Mouse (Mus musculus): ENCODE measurements around the gene Wipf1.

The Wipf1 gene

DNA sequence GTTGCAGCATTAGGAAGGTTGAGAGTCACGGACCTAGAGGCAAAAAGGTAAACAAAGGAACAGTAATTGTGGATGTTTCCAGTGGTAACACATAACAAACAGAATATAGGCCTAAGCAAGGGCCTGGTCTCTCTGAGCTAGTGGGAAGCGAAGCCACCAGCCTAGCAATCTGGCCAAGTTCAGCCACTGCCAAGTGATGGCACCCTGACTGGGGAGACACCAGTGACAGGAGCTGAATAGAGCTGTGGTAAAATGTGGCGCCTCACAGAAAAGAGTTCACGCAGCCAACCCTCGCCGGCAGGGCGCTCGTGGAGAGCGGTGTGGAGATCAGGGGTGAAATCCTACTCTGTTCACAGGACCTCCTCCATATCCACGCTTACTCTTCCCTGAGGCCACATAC, 63.1 kb downstream of the Wipf1 start:
- DNase-seq: no peak

DNA sequence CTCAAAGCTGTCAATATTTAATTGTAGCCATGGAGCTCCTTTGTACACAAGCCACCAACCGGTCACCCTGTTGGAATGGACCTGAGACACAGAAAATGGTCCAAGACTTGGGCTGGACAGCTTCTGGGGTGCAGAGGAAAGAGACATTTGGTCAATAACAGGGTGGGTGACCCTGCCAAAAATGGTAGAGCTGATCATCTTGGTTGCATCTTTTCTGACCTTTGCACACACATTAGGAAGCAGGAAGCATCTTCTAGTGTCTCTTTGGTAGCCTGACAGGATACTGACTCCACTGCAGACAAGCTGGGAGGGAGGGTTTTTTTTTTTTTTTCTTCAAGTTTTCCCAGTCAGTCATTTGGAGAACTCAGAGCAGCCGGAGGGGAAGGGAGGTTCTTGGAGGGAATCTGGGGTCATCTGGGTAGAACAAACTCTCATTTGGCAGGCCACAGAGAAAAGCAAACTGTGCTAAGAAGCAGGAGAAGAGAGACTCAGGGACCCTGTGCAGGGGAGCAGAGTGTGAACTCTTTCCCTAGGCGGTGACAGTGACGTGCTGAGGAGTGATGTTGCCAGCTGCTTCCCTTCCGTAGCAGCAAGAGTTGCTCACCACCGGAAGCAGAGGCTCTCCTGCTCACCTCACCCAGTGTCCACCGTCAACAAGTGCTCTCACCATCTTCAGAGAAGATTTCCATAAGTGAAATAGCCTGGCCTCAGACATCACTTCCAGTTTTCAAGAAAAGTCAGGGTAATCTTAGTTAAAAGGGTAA, 65.9 kb downstream of the Wipf1 start:
- DNase-seq: peak; percentile 96

DNA sequence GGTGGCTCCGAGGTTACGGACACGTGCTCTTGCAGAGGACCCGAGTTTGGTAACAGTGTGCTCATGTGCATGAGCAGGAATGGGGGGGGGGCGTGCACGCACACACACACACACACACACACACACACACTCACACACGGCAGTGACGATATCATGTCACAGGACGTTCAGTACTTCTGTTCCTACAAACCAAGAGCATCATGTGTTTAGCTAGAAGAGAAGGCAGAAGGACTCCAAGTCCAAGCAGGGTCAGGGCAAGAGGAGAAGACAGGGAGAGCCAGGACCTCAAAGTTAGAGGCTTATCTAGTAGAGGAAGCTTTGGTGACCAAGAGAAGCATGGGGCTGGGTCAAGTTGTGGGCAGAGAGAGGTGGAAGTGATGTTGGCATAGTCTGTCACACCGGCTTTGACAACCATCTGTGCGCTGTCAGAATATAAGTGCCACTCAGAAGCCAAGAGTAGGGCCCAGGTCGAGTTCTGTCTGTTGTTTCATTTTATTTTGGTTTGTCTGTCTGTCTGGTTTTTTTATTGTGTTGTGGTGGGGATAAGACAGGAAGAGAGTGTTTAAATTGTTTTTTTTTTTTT, 66.7 kb downstream of the Wipf1 start:
- DNase-seq: peak; percentile 94

DNA sequence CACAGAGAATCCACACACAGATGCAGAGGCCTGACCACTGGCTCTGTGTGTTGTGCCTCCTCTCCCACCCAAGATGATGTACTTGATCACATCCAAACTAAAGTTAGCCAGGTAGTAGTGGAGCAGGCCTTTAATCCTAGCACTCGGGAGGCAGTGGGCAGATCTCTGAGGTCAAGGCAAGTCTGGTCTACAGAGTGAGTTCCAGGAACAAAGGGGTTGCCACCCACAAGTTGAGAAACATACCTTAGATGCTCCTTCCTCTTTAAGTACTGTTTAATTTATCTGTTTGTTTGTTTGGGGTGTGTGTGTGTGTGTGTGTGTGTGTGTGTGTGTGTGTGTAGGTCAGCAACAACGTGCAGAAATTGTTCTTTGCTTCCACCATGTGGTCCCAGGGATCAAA, 67.3 kb downstream of the Wipf1 start:
- DNase-seq: no peak

DNA sequence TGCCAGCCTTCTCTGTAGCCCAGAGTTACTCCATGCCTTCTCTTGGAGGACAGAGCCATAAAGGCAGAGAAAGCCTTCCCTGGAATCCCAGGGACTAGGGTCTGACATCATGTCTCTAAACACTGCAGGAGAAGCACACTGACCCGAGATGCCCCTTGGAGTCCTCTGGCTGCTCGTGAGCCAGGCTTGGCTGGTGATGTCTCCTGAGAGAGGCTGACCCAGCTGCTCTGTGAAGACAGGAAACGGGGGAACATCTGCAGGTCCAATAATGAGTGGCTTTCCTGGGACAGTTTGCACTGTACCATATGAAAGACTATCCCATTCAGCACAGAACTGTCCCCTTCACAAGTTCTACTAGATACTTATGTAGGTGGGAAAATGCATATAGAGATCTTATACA, 69.4 kb downstream of the Wipf1 start:
- DNase-seq: peak; percentile 96

DNA sequence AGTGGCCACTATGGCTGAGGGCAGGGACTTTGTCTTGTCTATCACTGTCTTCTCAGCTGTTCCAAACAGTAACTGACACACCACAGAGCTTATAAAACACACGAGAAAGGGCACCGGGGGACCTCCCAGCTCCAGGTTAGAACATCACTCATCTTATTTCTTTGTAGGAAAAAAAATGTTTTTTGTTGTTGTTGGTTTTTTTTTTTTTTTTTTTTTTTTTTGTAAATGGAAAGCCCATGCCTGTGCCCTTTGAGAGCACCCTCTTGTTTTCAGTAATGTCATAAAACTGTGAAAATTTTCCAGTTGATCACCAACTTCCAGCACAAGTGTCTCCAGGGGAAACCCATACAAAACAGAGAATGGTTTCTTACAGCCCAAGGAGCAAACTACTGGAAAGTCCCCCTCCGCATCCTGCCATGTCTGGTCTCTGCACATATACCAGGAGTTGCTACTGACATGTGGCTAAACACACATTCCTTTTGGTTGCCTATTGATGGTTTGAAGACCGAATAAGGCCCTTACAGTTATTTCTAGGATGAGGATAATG, 69.9 kb downstream of the Wipf1 start:
- no peak for DNase-seq

DNA sequence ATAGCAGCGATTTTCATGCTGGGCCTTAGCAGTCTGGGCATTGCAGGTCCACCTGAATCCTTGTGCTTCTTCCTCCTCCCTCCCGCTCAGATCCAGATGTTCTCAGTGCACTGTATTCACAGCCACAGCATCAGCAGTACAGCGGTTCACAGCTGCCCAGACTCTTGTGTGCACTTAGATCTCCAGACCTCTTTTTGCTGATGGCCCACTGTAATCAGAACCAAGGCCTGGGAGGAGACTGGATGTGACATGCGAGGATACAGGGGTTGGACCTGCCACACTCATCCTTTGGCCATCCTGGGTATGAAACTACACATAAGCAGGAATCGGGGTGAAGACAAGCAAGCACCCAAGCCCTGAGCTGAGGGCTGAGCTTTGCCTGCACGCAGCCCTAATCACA, 72.6 kb downstream of the Wipf1 start:
- peak; percentile 85 for DNase-seq

DNA sequence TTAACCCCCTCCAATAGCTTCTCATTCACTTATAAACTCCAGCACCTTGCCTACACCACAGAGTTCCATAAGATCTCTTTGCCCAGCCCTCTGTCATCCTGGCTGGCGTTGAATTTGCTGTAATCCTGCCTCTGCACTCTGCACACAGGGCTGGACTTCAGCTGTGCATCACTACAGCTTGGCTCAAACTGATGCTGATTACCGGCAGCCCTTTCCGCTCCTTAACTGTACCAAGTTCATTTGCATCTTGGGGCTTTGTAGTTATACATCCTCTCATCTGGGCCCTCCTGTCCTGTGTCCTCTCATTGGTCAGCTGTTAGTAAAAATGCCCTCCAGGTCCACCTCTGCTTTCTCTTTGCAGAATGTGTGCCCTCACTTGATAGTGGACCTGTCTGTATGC, 73.4 kb downstream of the Wipf1 start:
- DNase-seq: peak; percentile 79

DNA sequence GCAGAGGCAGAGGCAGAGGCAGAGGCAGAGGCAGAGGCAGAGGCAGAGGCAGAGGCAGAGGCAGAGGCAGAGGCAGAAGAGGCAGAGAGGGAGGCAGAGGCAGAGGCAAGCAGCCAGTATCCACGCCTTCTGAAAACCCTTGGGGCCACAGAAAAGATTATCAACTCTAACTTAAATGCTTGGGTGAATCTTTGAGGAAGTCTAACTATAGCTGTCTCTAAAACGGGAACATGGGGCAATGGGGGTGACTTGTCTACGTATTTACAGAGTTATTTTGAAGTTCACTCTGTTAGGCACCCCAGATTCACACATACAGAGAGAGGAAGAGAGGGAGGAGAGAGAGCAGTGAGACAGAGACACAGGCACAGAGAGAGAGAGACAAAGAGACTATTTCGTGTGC, 74.0 kb downstream of the Wipf1 start:
- peak; percentile 91 for DNase-seq

DNA sequence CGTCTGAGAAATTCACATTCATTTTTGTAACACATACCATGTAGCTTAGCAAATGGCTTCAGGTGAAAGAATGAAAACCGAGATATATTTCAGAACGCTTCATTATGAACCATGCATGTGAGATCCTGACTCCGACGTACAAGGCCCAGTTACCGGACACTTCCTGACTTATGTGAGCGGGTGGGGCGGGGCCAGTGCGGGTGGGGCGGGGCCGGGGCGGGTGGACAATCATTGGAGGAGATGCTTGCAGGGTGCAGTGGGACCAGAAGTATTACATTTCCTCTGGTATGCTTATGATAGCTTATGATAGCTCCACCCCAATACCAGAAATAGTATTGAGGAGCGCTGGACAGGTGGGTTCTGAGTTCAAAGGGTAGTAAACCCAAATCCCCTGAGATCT, 74.9 kb downstream of the Wipf1 start:
- DNase-seq: no peak

DNA sequence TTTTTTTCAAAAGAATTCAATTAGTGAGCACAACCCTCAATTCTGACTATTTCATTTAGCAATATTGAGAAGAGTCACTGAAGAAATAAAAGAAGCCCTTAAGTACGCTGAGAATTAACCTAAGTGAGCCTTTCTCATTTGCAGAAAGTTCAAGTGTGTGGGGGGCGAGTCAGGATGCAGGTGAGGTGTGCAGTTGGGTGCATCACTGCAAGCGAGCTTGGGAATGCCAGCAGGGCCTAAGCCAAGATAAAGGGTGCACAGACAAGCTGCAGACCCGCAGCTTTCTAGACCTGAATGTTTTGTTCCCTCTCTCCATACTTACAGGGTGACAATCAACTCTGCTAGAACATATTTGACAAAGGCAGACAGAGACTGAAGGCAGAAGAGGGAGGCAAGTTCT, 75.3 kb downstream of the Wipf1 start:
- DNase-seq: peak; percentile 39

DNA sequence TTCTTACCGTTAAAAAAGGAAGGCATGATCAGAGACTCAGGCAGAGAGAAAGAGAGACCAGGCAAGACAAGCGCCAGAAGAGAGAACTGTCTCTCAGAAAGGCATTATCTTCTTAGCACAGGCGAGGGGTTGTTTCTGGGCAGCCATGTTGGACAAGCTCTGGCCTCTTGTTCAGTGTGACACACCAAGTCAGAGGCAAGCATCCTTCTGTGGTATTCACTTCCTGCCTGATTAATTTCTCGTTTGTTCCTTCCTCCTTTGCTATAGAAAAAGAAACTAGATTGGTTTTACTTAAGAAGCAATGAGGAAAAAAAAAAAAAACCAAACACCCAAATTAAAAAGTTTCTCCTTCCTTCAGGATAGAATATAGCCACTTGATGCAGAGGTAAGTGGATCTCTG, 75.8 kb downstream of the Wipf1 start:
- peak; percentile 91 for DNase-seq

DNA sequence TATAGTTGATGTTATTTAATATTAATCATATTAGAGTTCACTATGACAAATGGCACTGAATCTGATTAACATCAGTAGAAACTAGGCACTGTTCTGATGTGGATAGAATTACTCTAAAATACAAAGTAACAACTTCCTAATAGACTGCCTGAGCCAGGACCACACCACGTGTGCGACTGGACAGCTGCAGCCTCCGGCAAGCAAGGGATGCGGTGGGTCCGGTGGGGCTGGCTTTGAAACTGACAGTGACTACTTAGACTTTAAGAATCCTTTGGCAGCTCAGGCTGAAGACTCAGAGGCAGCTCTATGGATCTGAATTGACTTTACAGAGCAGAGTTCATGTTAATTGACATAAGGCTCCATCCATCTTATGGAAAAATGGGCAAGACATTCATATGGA, 76.4 kb downstream of the Wipf1 start:
- DNase-seq: peak; percentile 83

DNA sequence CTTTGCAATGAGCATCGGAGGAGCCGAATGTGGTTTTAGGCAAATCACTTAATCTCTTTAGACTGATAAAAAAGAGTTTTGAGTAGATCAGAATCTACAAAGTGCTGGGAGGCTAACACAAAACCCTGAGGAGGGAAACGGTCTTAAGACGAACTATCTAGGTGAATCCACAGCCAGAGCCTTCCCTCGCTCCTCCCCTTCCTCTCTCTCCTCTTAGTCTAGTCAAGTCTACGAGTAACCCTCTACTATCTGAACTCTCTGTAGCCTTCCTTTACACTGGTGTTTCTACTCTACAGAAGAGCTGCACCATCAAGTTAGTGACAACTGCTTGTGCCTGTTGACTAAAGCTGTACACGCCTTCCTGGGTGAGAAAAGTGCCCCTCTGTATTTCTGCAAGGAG, 77.0 kb downstream of the Wipf1 start:
- peak; percentile 50 for DNase-seq

DNA sequence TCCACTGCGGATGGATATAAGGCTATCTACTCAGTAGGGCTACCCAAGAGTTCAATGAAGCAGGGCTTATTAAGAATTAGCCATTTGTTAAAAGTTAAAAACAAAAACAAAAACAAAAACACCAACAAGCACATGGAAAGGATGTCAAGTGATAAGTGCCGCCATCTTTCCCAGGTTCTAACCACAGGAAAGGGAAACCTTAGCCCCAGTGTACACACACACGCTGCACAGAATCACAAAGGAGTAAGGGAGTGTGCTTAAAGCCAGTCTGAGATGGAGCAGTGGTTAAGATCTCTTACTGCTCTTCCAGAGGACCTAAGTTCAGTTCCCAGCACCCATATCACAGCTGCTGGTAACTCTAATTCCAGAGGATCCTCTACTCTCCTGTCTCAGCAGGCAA, 78.0 kb downstream of the Wipf1 start:
- DNase-seq: peak; percentile 30

DNA sequence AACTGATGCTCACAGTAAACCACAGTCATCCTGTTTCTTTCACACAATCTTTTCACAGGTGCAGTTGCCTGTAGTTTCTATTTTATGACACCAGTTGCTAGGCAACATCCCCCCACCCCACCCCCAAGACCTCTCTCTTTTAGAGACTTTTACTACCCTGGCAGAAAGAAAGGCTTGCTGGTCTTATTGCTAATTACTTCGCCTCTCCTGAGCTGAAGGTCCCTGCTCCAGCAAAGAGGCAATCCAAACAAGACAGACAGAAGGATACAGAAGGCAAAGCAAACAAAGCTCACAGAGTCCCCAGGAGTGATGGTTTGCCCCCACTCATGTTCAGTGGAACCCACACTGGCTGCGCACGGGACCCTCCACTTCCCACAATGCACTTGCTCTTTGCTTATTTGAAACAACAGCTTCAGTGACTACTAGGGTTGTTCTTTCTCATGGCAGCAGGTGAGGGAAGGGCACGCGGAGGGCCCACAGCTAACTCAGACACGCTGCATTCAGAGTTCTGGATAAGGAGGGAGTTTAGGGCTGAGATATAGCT, 79.3 kb downstream of the Wipf1 start:
- DNase-seq: peak; percentile 86

DNA sequence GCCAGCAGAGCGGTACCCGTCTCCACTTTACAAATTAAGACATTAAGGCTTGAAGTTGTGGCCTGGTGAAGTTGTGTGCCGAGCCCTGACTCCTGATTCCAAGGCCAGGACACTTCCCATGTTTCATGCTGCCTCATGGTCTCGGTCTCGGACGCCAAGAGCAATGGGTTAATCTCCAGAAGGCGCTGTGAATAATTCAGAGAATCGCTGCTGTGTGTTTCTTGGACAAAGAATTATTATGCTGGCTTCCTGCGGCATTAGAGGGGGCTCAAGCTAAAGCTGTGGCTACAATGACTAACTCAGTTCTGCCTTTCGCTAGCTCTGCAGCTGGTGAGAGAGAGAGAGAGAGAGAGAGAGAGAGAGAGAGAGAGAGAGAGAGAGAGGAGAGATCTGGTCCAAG, 85.5 kb downstream of the Wipf1 start:
- peak; percentile 58 for DNase-seq

DNA sequence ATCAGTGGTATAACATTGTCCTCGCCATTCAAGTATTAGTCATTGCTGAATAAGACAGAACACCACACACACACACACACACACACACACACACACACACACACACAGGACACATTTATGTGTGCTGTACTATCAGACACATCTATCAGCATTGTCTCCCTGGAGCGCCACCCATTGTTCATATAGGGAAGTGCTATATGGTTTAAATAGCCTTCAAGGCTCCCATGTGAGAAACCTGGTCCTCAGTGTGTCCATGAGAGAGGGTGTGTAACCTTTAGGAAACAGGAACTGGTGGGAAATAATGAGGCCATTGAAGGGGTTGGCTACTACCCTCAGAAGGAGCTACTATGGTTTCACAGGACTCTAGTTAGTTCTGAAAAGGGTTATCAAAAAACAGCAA, 87.5 kb downstream of the Wipf1 start:
- peak; percentile 34 for DNase-seq

DNA sequence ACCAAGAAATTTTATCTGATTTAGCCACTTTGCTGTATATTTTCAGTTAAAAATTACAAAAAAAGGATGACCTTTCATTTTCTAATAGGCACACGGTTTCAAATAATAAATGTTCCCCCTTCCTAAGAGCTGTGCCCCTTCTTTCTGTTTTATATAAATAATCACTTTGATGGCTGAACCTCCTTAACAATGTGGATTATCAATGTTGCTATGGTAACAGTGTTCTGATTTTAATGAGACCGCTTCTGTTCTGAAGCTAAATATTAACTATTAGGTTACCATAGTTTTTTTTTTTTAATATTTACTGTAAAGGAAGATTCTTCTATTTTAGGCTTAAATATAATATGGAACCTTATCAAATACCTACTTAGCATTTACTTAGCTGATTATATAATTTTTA, 89.2 kb downstream of the Wipf1 start:
- DNase-seq: no peak

DNA sequence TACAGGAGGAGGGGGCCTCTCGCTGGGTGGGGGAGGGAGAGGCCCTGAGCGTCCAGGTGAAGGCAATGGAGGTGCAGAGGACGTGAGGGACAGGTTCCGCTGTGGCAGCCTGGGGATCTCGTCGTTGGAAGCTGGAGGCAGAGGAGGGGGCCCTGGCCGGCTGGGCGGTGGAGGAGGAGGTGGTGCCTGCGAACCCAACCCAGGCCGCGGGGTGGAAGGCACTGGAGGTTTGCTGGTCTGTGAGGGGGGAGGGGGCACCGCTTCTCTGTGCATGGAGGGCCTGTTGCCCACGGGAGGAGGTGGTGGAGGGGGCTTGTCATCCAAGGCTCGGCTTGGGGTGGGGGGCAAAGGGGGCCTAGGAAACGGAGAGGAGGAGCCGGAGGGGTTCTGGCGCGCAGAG, 92.6 kb downstream of the Wipf1 start:
- DNase-seq: peak; percentile 91

DNA sequence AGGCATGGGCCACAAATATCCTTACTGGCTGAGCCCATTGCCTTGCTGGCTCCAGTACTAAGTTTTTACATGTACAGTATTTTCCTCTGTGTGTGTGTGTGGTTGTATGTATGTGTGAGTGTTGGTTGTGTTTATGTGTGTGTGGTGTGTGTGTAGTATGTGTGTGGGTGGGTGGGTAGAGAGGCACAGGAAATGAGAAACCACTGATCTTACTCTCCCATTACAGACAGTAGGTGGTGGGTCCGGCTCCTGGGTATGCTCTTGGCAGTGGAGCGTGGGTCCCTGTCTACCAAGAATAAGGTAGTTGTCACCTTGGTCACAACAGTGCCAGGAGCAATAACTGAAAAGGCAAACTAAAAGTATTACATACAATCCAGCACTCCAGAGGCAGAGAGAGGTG, 93.7 kb downstream of the Wipf1 start:
- DNase-seq: peak; percentile 29

DNA sequence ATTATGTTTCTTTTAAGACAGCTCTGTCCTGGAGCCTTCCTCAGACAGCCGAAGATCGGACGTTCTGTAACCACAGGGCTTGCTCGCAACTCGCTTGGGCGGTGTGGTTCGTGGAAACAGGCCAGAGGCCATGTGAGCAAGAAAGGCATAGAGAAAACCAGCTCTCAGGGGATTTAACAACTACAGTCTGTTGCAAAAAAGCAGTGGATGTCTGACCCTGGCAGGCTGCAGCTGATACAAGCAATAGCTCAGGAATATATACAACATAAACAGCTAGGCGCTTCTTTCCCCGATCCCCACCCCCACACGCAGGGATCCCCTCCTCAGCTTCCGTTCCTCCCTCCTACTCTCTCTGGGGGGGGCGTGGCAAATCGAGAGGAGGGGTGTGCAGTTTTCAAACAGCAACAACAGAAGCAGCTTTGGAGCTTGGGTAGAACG, 97.6 kb downstream of the Wipf1 start:
- DNase-seq: peak; percentile 90

DNA sequence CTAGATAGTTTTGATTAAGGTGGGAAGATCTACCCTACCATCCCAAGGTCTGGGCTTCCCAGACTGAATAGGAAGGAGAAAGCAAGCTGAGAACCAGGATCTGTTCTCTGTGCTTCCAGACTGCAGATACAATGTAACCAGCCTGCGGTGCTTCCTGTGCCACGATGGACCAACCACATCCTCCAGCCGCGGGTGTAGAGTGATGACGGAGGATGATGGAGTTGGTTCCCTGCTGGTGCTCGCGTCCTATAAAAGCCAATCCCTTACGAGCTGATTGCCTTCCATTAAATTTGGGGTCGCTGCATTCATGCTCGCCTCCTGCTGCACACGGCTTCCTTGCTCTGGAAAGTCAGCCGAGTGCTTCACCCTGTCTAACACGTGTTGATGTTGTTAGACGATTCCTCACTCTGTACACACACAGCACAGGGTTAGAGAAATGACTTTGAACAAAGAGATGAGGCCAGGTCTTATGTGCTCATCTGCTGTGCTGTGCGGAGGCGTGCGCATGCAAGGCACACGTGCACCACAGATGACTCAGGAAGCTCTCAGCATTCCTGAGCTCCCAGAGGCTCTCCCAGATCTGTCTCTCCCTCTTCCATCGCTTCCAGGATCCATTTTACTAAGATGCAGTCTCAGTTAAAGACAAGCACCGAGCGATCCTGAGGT, 100.6 kb downstream of the Wipf1 start:
- DNase-seq: peak; percentile 95

DNA sequence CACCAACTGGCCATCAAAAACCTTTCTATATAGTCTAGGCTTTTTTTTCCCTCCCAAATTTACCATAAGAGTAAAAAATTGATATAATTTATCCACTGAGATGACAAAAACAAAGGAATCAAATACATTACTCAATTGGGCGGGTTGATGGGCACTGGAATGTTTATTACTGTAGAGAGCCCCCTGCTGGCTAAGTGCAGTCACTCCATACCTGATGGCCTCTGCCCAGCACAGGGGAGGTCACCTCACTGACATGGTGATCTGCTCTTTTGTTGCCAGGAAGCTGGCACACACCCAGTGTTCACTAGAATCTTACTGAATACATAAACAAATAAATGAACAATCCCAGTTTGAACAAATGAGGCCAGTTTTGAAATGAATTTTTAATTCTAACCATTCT, 102.2 kb downstream of the Wipf1 start:
- DNase-seq: peak; percentile 91

Measured in heart, adult 11 months (tissue).